Mouse (Mus musculus) liver, adult 2 months (tissue): ENCODE data around the gene Sbno2. TPM values are rescaled to one million over a fixed set of nuclear protein-coding genes. Genes with fewer than 3 reads are reported as not detected.

ENCODE experiments used
- DNase-seq: peaks from one replicate; pipeline ENCODE4 v3.0.0-alpha.2; 2011; ENCODE audit warnings: low read depth, low spot score; ENCODE audit errors: extremely low read depth
- H3K27ac ChIP-seq: fragments of 200-500 bp; replicated peaks from 2 replicates; pipeline ENCODE4 v1.5.1; 2012; ENCODE audit warnings: low read depth, mild to moderate bottlenecking, control low read depth, inconsistent platforms, low read length; ENCODE audit not compliant: insufficient read depth
- H3K27me3 ChIP-seq: fragments of 200-500 bp; 2 replicates; pipeline ENCODE4 v1.6.1; 2012; ENCODE audit warnings: mild to moderate bottlenecking, moderate library complexity, low read length, inconsistent platforms; ENCODE audit not compliant: control insufficient read depth, insufficient read depth
- H3K36me3 ChIP-seq: fragments of 200-500 bp; 2 replicates; pipeline ENCODE4 v1.6.1; 2012; ENCODE audit warnings: low read length, inconsistent platforms; ENCODE audit not compliant: control insufficient read depth, insufficient read depth
- H3K4me1 ChIP-seq: fragments of 200-500 bp; 2 replicates; pipeline ENCODE4 v1.6.1; 2011; ENCODE audit warnings: low read length; ENCODE audit not compliant: control insufficient read depth, insufficient read depth
- H3K4me3 ChIP-seq: fragments of 200-500 bp; 2 replicates; pipeline ENCODE4 v1.5.1; 2011; ENCODE audit warnings: low read depth, mild to moderate bottlenecking, control low read depth, low read length, moderate library complexity; ENCODE audit not compliant: insufficient read depth
- H3K79me2 ChIP-seq: fragments of 200-500 bp; 2 replicates; pipeline ENCODE4 v1.6.1; 2012; ENCODE audit warnings: inconsistent platforms, mild to moderate bottlenecking, low read length, moderate library complexity; ENCODE audit not compliant: control insufficient read depth, insufficient read depth
- H3K9ac ChIP-seq: fragments of 200-500 bp; 2 replicates; pipeline ENCODE4 v1.6.1; 2012; ENCODE audit warnings: low read depth, mild to moderate bottlenecking, control low read depth, inconsistent platforms, low read length
- CTCF ChIP-seq: fragments of 200-500 bp; IDR thresholded peaks from 2 replicates; pipeline ENCODE4 v1.5.1; 2011; ENCODE audit warnings: low read depth, low read length, control low read depth
- POLR2A ChIP-seq: fragments of 200-500 bp; IDR thresholded peaks from 2 replicates; pipeline ENCODE4 v1.6.1; 2011; ENCODE audit warnings: low read length, control low read depth; ENCODE audit not compliant: insufficient read depth; ENCODE audit errors: extremely low read depth
- WGBS: fragments of 180-500 bp; shearing (Covaris S2); methylation state at CpG from one replicate; pipeline ENCODE4 v1.1.7; 2018; 5-methylcytosine and 5-hydroxymethylcytosine counted together
- polyA plus RNA-seq: library from polyadenylated mRNA; depleted of rRNA; stranded (reverse); fragments of >200 nt; gene quantifications from 2 replicates; pipeline ENCODE4 v1.2.3, GENCODE M21; 2012
- total RNA-seq: library from RNA; depleted of rRNA; stranded (reverse); fragments of >200 nt; gene quantifications from 2 replicates; pipeline ENCODE4 v1.2.3, GENCODE M21; 2014

Sbno2 gene
- total and polyA plus RNA-seq, 2 experiments = 8.9 to 25.9 TPM

GRCm38 (mm10) chr10:80143664-80144063, 38.3 kb upstream of the Sbno2 start:
- no peak for TF ChIP-seq POLR2A
- no peak for TF ChIP-seq CTCF
- Histone ChIP-seq H3K27me3 (no peaks in the 10 kb centered on the region), H3K4me3 (no peak overlapping the region), H3K9ac (no peak overlapping the region), H3K27ac (no peak overlapping the region), H3K36me3 (peaks cover 3% of the 10 kb centered on the region; the same call in 1 of the 2 replicates), H3K79me2 (peaks cover 20% of the 10 kb centered on the region), H3K4me1 (peaks cover 27% of the 10 kb centered on the region)
- no peak for DNase-seq
- 86% methylated on average over 7 of the region's 7 CpGs for WGBS

GRCm38 (mm10) chr10:80142530-80142925, 37.2 kb upstream of the Sbno2 start:
- DNase-seq = peak; percentile 80
- Histone ChIP-seq H3K9ac (peak overlapping the region; percentile 96), H3K4me3 (peak overlapping the region; percentile 84), H3K36me3 (peaks cover 3% of the 10 kb centered on the region; the same call in 1 of the 2 replicates), H3K27ac (peak overlapping the region; percentile 97), H3K27me3 (no peaks in the 10 kb centered on the region), H3K79me2 (peaks cover 20% of the 10 kb centered on the region), H3K4me1 (peaks cover 35% of the 10 kb centered on the region)
- under 1% methylated on average over 15 of the region's 15 CpGs for WGBS
- TF ChIP-seq CTCF = no peak
- TF ChIP-seq POLR2A = 0 out of 2 replicates have a peak, but pooled peaks have one; percentile 12

- Histone ChIP-seq H3K27me3 (no peaks in the 10 kb centered on the region), H3K9ac (peak overlapping the region; percentile 96), H3K79me2 (peaks cover 20% of the 10 kb centered on the region), H3K27ac (peak overlapping the region; percentile 97), H3K4me3 (peak overlapping the region; percentile 84), H3K4me1 (peaks cover 31% of the 10 kb centered on the region), H3K36me3 (peaks cover 3% of the 10 kb centered on the region; the same call in 1 of the 2 replicates)
- under 1% methylated on average over 43 of the region's 43 CpGs for WGBS
- DNase-seq = peak; percentile 95
- TF ChIP-seq CTCF = no peak
- TF ChIP-seq POLR2A = peak; percentile 87
These were observed 36.6 kb upstream of the Sbno2 start for GRCm38 (mm10) chr10:80141786-80142529.

- Histone ChIP-seq H3K9ac (peak overlapping the region; percentile 67), H3K27me3 (no peaks in the 10 kb centered on the region), H3K79me2 (peaks cover 20% of the 10 kb centered on the region), H3K27ac (peak overlapping the region; percentile 72), H3K36me3 (peaks cover 3% of the 10 kb centered on the region; the same call in 1 of the 2 replicates), H3K4me3 (peak overlapping the region; percentile 43), H3K4me1 (peaks cover 27% of the 10 kb centered on the region)
- TF ChIP-seq CTCF (peak; percentile 85), POLR2A (peak; percentile 31; the same call in 1 of the 2 replicates)
- under 1% methylated on average over 29 of the region's 29 CpGs for whole genome bisulfite sequencing
- DNase-seq = peak; percentile 83
These were observed 35.9 kb upstream of the Sbno2 start for GRCm38 (mm10) chr10:80141243-80141642.

GRCm38 (mm10) chr10:80140666-80141035, 35.3 kb upstream of the Sbno2 start, which contains the start of gene Cbarp:
Cbarp (minus strand) TSS chr10:80140835.
- no peaks in the 10 kb centered on the region for H3K27me3 ChIP-seq
- no peak for TF ChIP-seq CTCF
- H3K79me2 ChIP-seq = peaks cover 20% of the 10 kb centered on the region
- H3K9ac ChIP-seq = peak within 1 kb of the TSS; percentile 67
- peak within 1 kb of the TSS; percentile 43 for H3K4me3 ChIP-seq
- H3K36me3 ChIP-seq = peaks cover 3% of the 10 kb centered on the region; the same call in 1 of the 2 replicates
- H3K4me1 ChIP-seq = peaks cover 23% of the 10 kb centered on the region
- no peak for DNase-seq
- H3K27ac ChIP-seq = peak within 1 kb of the TSS; percentile 72
- WGBS = 84% methylated on average over 10 of the region's 10 CpGs

- H3K4me1 ChIP-seq = peaks cover 20% of the 10 kb centered on the region
- H3K79me2 ChIP-seq = peaks cover 17% of the 10 kb centered on the region
- H3K36me3 ChIP-seq = peaks cover 3% of the 10 kb centered on the region; the same call in 1 of the 2 replicates
- TF ChIP-seq CTCF (no peak), POLR2A (no peak)
- no peak overlapping the region for H3K9ac ChIP-seq
- H3K4me3 ChIP-seq = no peak overlapping the region
- no peak overlapping the region for H3K27ac ChIP-seq
- no peaks in the 10 kb centered on the region for H3K27me3 ChIP-seq
- WGBS = 86% methylated on average over 11 of the region's 11 CpGs
- no peak for DNase-seq
These were observed 34.7 kb upstream of the Sbno2 start for GRCm38 (mm10) chr10:80139975-80140665.
